Mouse (Mus musculus) stomach, postnatal 0 days (tissue): ENCODE measurements around the gene Dgcr8.

Source experiments
- CTCF ChIP-seq: IDR thresholded peaks from 2 replicates; pipeline ENCODE4 v1.5.1; 2016; ENCODE audit warnings: antibody characterized with exemption, low read depth, mild to moderate bottlenecking, moderate library complexity
- EP300 ChIP-seq: optimal IDR thresholded peaks from 2 replicates; pipeline ENCODE3; 2016; ENCODE audit warnings: antibody characterized with exemption

DNA sequence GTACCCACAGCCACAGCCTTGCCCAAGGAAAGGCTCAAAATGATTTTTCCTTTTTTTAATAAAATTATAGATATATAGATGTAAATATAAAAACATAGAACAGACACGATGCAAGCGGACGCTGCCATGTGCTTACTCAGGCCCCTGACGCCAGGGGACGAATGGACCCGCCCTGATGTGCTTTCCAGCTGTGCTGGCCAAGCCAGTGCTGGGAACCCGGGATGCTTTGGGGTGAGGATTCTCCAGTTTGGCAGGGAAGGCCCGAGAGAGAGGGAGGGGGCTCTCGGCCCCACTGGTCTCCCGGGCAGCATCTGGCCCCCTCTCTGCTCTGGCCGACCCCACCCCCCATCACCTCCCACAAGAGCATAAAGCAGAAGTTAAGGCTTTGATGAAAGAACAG is 66.9 kb downstream of the Dgcr8 start:
- TF ChIP-seq CTCF (no peak), EP300 (no peak)
